11 mouse cellular contexts compared by ENCODE assay signal in the genomic region with DNA sequence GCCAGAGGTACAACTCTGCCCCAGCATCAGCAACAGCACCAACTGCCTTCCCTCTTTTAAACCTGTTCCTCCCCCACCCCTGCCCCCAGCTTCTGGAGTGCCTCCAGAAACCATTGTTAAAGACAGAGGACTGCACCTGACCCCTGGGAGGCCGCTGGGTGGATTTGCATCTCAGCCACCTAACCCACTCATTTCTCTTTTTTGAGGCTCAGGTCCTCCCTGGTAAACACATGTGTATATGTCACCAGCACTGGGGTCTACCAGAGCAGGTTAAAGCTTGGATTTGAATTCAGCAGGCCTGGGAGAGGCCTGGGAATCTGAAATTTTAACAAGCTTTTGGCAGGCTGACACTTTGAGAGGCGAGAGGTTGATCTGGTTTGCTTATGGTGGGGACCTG.
DNase-seq lines count a peak whose midpoint lies in the region; ATAC-seq and TF ChIP-seq lines count a peak whose summit lies in the region.
"Had no signal": no experiment of that assay in that cellular context is flagged by ENCODE, and none has a peak within 500 bp of the region (broad histone marks: within the 10 kb centered on the region; RNA-seq: fewer than 3 reads in every experiment).

No protein-coding gene starts in this region.

- no peak for TF ChIP-seq CTCF in cortical plate, adult 2 months (IDR thresholded peaks at IDR 0.05; ENCODE audit: extremely low read depth, insufficient read depth, low read length)

- ATAC-seq in heart, embryonic 16.5 days (replicated peaks; ENCODE audit: extremely low read depth, insufficient read depth, low FRiP score), result no peak
- no peak for ATAC-seq in midbrain, embryonic 14.5 days (ENCODE audit: low FRiP score, low TSS enrichment)

- 63% methylated on average over 2 of the region's 2 CpGs for WGBS in heart, embryonic 16.5 days
- 37% methylated on average over 2 of the region's 2 CpGs for WGBS in midbrain, embryonic 14.5 days

- H3K4me2 ChIP-seq in heart, embryonic 16.5 days (ENCODE audit: low read depth, low read length), result no peak overlapping the region
- no peak overlapping the region for H3K4me2 ChIP-seq in midbrain, embryonic 14.5 days (ENCODE audit: low read length)
- H3K4me2 ChIP-seq: limb, embryonic 15.5 days; lung, embryonic 14.5 days had no signal

- H3K27me3 ChIP-seq in heart, embryonic 16.5 days (ENCODE audit: control insufficient read depth, insufficient read depth, low read length), result no peaks in the 10 kb centered on the region
- no peaks in the 10 kb centered on the region for H3K27me3 ChIP-seq in midbrain, embryonic 14.5 days (ENCODE audit: control insufficient read depth, insufficient read depth, low read length)
- H3K27me3 ChIP-seq: limb, embryonic 15.5 days had no signal

- no peaks in the 10 kb centered on the region for H3K9me3 ChIP-seq in heart, embryonic 16.5 days (replicated peaks; ENCODE audit: control insufficient read depth, low read length)
- no peaks in the 10 kb centered on the region for H3K9me3 ChIP-seq in midbrain, embryonic 14.5 days (ENCODE audit: control insufficient read depth, low read length)
- H3K9me3 ChIP-seq: limb, embryonic 15.5 days had no signal

- no peak overlapping the region for H3K4me3 ChIP-seq in heart, embryonic 16.5 days (ENCODE audit: low read length)
- H3K4me3 ChIP-seq in cortical plate, adult 2 months (ENCODE audit: insufficient read depth, low read length), result no peak overlapping the region
- H3K4me3 ChIP-seq in midbrain, embryonic 14.5 days (replicated peaks; ENCODE audit: low read depth, low read length), result no peak overlapping the region
- H3K4me3 ChIP-seq: limb, embryonic 15.5 days had no signal

- peaks cover 20% of the 10 kb centered on the region for H3K4me1 ChIP-seq in heart, embryonic 16.5 days (ENCODE audit: control insufficient read depth, insufficient read depth, low read length)
- peaks cover 14% of the 10 kb centered on the region for H3K4me1 ChIP-seq in cortical plate, adult 2 months (ENCODE audit: control insufficient read depth, insufficient read depth, low read length)
- peaks cover 40% of the 10 kb centered on the region for H3K4me1 ChIP-seq in midbrain, embryonic 14.5 days (ENCODE audit: control insufficient read depth, insufficient read depth, low read length)

- DNase-seq in cerebellum, adult 11-12 months, result peak; percentile 51
- DNase-seq in cerebellum, postnatal 36 days, result no peak
- DNase-seq in heart, postnatal 36 days, result no peak
- no peak for DNase-seq in midbrain, embryonic 14.5 days
- DNase-seq in lung, postnatal 36 days, result no peak
- no peak for DNase-seq in embryo, embryonic 9.5 days (ENCODE audit: extremely low spot score)
- DNase-seq: kidney, postnatal 10 days had no signal

- H3K27ac ChIP-seq in heart, embryonic 16.5 days (ENCODE audit: low read length), result peak overlapping the region; percentile 86
- peak overlapping the region; percentile 30; the same call in 1 of the 2 replicates for H3K27ac ChIP-seq in cortical plate, adult 2 months (ENCODE audit: insufficient read depth, low read length)
- H3K27ac ChIP-seq in midbrain, embryonic 14.5 days (replicated peaks; ENCODE audit: low read depth, low read length), result peak overlapping the region; percentile 64
- H3K27ac ChIP-seq: limb, embryonic 15.5 days had no signal

- TF ChIP-seq POLR2A in cortical plate, adult 2 months (IDR thresholded peaks at IDR 0.05; ENCODE audit: extremely low read depth, insufficient read depth, low read length), result no peak

- no peaks in the 10 kb centered on the region for H3K36me3 ChIP-seq in heart, embryonic 16.5 days (ENCODE audit: control insufficient read depth, insufficient read depth)
- no peaks in the 10 kb centered on the region for H3K36me3 ChIP-seq in midbrain, embryonic 14.5 days (ENCODE audit: control insufficient read depth, insufficient read depth, low read length)
- H3K36me3 ChIP-seq: limb, embryonic 15.5 days had no signal

- no peak overlapping the region for H3K9ac ChIP-seq in heart, embryonic 16.5 days (ENCODE audit: low read length)
- peak overlapping the region; percentile 12 for H3K9ac ChIP-seq in midbrain, embryonic 14.5 days (replicated peaks; ENCODE audit: low read length)
- H3K9ac ChIP-seq: limb, embryonic 15.5 days; lung, embryonic 14.5 days had no signal

- intact Hi-C loops in heart, postnatal 36 days (cut with DNase I), result no loop called here

Comparison
In these comparisons a context has a peak if more than half of its experiments do, and no peak if none do; other contexts are left out.
1. H3K27ac ChIP-seq: peak in every context shown above with its lines; median percentile 86 in heart, embryonic 16.5 days; 64 in midbrain, embryonic 14.5 days; 30 in cortical plate, adult 2 months.